Mouse (Mus musculus) hindbrain, embryonic 16.5 days (tissue): ENCODE results near the gene Ern2. TPM values are rescaled to one million over a fixed set of nuclear protein-coding genes. Genes with fewer than 3 reads are reported as not detected.

Experiments
- ATAC-seq: fragments of 200-750 bp; cut with Nextera tagmentation; 2 replicates; pipeline ENCODE4 v1.8.0; 2017; ENCODE audit warnings: moderate TSS enrichment, moderate library complexity
- H3K27ac ChIP-seq: fragments of 300-500 bp; sonication (generic); 2 replicates; pipeline ENCODE4 v1.5.1; 2014; ENCODE audit warnings: low read depth, mild to moderate bottlenecking, control low read depth, low read length, moderate library complexity
- H3K27me3 ChIP-seq: fragments of 300-500 bp; sonication (generic); replicated peaks from 2 replicates; pipeline ENCODE4 v1.6.1; 2014; ENCODE audit warnings: low read length; ENCODE audit not compliant: control insufficient read depth, insufficient read depth
- H3K36me3 ChIP-seq: fragments of 300-500 bp; sonication (generic); 2 replicates; pipeline ENCODE4 v1.6.1; 2014; ENCODE audit warnings: mild to moderate bottlenecking, low read length, moderate library complexity, mixed read lengths; ENCODE audit not compliant: control insufficient read depth, insufficient read depth
- H3K4me1 ChIP-seq: fragments of 300-500 bp; sonication (generic); 2 replicates; pipeline ENCODE4 v1.6.1; 2014; ENCODE audit warnings: low read depth, low read length; ENCODE audit not compliant: control insufficient read depth, insufficient read depth
- H3K4me2 ChIP-seq: fragments of 300-500 bp; sonication (generic); 2 replicates; pipeline ENCODE4 v1.6.1; 2014; ENCODE audit warnings: mild to moderate bottlenecking, low read length, control low read depth, moderate library complexity
- H3K4me3 ChIP-seq: fragments of 300-500 bp; sonication (generic); 2 replicates; pipeline ENCODE4 v1.5.1; 2014; ENCODE audit warnings: mild to moderate bottlenecking, low read length, control low read depth, moderate library complexity
- H3K9ac ChIP-seq: fragments of 300-500 bp; sonication (generic); 2 replicates; pipeline ENCODE4 v1.6.1; 2014; ENCODE audit warnings: low read depth, mild to moderate bottlenecking, control low read depth, low read length, moderate library complexity
- H3K9me3 ChIP-seq: fragments of 300-500 bp; sonication (generic); 2 replicates; pipeline ENCODE4 v1.6.1; 2014; ENCODE audit warnings: mild to moderate bottlenecking, low read length, moderate library complexity; ENCODE audit not compliant: control insufficient read depth
- WGBS: fragments of 180-500 bp; shearing (Covaris S2); extraction: QIAGEN DNeasy Blood & Tissue Kit; methylation state at CpG from one replicate; pipeline ENCODE4 v1.1.7; 2014; 5-methylcytosine and 5-hydroxymethylcytosine counted together
- polyA plus RNA-seq: library from polyadenylated mRNA; unstranded; fragments of >200 nt; fragmentation: Nextera tagmentation; extraction: Ambion mirVana; gene quantifications from 2 replicates; pipeline ENCODE4 v1.2.1, GENCODE M21; 2015

Gene Ern2
- 1.8 and 1.9 TPM in 2 replicates for polyA plus RNA-seq

- H3K4me3 ChIP-seq: peak within 1 kb of the TSS; percentile 24
- no peak for ATAC-seq
- no peaks in the 10 kb centered on the region for H3K9me3 ChIP-seq
- WGBS: 19% methylated on average over 16 of the region's 17 CpGs
- peak within 1 kb of the TSS; percentile 46 for H3K4me2 ChIP-seq
- peak within 1 kb of the TSS; percentile 27; the same call in 1 of the 2 replicates for H3K9ac ChIP-seq
- H3K27ac ChIP-seq: no peak within 1 kb of the TSS
- no peaks in the 10 kb centered on the region for H3K36me3 ChIP-seq
- no peaks in the 10 kb centered on the region for H3K27me3 ChIP-seq
- H3K4me1 ChIP-seq: no peaks in the 10 kb centered on the region
Observed at GRCm38 (mm10) chr7:122186043-122186442, at the start of gene Ern2. TSS of gene Ern2 (minus strand) at chr7:122186207.

DNA sequence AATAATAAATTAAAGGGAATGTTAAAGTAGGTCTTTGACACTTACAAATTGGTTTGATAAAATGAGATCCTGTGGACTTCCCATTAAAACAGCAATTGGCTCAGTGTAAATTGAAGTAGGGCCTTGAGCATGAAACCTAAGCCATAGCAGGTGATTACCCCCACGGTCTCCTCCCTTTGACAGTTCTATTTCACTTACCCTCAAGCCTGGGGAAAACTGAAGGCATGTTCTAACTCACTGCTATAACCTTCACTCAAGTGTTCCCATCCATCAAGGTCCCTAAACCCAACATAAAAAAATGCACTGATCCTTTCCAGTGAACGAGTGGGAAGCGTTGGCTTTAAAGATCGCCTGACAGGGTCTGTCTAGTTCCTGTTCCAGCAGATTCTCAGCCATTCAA lies 44.9 kb upstream of the Ern2 start:
- no peak overlapping the region for H3K4me3 ChIP-seq
- no peaks in the 10 kb centered on the region for H3K36me3 ChIP-seq
- no peak overlapping the region for H3K27ac ChIP-seq
- no peak overlapping the region for H3K9ac ChIP-seq
- no peaks in the 10 kb centered on the region for H3K27me3 ChIP-seq
- no peaks in the 10 kb centered on the region for H3K4me1 ChIP-seq
- ATAC-seq: no peak
- WGBS: 78% methylated on average over 4 of the region's 4 CpGs
- H3K9me3 ChIP-seq: no peaks in the 10 kb centered on the region
- no peak overlapping the region for H3K4me2 ChIP-seq

DNA sequence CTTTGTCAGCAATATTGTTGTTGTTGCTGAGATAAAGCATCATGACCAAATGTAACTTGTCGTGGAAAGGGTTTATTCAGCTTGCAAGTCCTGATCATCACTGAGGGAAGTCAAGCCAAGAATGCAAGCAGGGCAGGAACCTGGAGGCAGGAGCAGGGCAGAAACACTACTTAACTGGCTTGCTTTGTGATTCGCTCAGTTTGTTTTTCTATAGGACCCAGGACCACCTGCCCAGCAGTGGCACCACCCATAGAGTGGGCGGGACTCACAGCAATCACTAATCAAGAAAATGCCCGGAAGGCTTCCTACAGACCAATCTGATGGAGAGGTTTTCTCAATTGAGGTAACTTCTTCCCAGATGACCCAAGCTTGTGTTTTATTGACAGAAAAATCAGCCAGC lies 43.9 kb upstream of the Ern2 start:
- Histone ChIP-seq H3K9me3 (no peaks in the 10 kb centered on the region), H3K36me3 (no peaks in the 10 kb centered on the region), H3K4me2 (no peak overlapping the region), H3K4me3 (no peak overlapping the region), H3K27ac (no peak overlapping the region), H3K27me3 (no peaks in the 10 kb centered on the region), H3K4me1 (no peaks in the 10 kb centered on the region), H3K9ac (no peak overlapping the region)
- no peak for ATAC-seq
- WGBS: 73% methylated on average over 4 of the region's 4 CpGs

- Histone ChIP-seq H3K4me1 (no peaks in the 10 kb centered on the region), H3K36me3 (no peaks in the 10 kb centered on the region), H3K9me3 (no peaks in the 10 kb centered on the region), H3K4me3 (no peak overlapping the region), H3K4me2 (no peak overlapping the region), H3K9ac (no peak overlapping the region), H3K27me3 (no peaks in the 10 kb centered on the region), H3K27ac (no peak overlapping the region)
- WGBS: 48% methylated on average over 3 of the region's 3 CpGs
- no peak for ATAC-seq
Observed at GRCm38 (mm10) chr7:122229306-122229705, 43.3 kb upstream of the Ern2 start.

DNA sequence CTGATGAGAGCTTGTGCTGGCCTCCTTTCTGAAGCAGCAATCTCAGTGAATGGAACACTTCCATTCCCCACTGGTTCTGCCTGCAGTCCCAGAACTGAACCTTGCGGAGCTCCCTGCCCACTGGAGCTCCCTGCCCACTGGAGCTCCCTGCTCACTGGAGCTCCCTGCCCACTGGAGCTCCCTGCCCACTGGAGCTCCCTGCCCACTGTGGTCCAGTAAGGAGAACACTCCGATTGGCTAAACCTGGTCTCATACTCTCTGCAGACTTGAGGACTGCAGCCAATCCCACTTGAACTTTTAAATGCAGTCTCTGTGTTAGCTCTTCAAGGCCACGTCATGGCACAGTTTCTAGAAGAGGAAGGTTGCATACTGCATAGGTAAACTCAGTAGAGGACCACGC lies 40.7 kb upstream of the Ern2 start:
- 88% methylated on average over 4 of the region's 4 CpGs for WGBS
- H3K36me3 ChIP-seq: no peaks in the 10 kb centered on the region
- no peak for ATAC-seq

DNA sequence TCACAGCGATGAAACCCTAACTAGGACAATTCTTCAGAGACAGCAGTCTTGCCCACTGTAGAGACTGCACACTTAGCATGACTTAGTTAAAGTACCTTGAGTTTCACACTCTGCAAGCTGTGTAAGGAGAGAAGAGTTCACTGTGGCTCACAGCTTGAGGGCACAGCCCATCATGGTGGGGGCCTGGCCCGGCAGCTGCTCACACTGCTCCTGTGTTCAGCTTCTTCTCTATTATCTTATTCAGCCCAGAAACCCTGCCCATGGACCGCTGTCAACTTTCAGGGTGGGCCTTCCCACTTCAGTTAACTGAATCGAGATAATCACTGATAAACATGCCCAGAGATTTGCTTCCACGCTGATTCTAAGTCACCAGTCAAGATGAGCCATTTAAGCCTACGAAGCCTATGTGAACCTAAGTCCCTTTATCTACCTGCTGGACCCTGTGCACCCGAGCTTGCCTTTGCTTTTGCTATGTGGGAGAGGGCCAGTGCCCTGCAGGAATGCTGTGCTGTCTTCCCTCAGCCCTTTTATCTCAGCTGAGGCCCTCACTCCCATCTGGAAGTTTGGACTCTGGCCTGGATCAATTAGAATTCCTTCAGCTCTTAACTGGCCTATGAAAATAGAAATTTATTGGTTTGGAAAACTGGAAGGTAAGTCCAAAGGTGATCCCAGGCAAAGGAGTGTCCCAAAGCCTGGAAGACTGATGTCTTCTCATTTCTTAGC lies 40.2 kb upstream of the Ern2 start:
- Histone ChIP-seq H3K9ac (no peak overlapping the region), H3K9me3 (no peaks in the 10 kb centered on the region), H3K27ac (no peak overlapping the region), H3K4me3 (no peak overlapping the region), H3K27me3 (no peaks in the 10 kb centered on the region), H3K4me2 (no peak overlapping the region), H3K36me3 (no peaks in the 10 kb centered on the region), H3K4me1 (no peaks in the 10 kb centered on the region)
- ATAC-seq: no peak
- WGBS: 74% methylated on average over 7 of the region's 7 CpGs

More for the DNA sequence above, 40.7 kb upstream of the Ern2 start:
- Histone ChIP-seq H3K9ac (no peak overlapping the region), H3K27ac (no peak overlapping the region), H3K9me3 (no peaks in the 10 kb centered on the region), H3K4me3 (no peak overlapping the region), H3K4me2 (no peak overlapping the region), H3K4me1 (no peaks in the 10 kb centered on the region), H3K27me3 (no peaks in the 10 kb centered on the region)

DNA sequence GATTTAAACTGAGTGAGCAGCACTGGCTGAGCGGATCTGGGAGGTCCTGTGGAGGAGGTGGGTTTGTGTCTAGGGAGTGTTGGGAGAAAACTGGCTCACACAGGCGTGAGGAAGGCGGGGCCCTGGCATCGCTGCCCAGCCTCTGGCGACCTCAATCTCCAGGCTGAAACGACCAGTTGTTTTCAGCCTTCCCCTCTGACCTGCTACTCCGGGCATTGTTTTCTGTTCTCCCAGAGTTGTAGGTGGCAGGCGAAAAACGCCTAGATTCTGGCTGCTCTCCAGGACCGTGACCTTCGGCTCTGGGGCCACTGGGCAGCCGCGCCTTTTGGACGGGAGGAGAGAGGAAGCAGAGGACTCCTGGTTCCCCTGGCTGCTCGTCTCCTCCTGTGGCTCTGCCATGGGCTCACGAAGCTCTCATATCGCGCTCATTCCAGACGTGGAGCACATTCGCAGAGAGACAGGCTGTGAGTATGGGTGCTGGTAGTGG lies 33.4 kb upstream of the Ern2 start, which contains the start of gene Chp2:
Gene Chp2 (plus strand): TSS at position 182 of the 487 bp plus-strand sequence.
- no peaks in the 10 kb centered on the region for H3K9me3 ChIP-seq
- no peaks in the 10 kb centered on the region for H3K4me1 ChIP-seq
- peak within 1 kb of the TSS; percentile 23 for H3K4me3 ChIP-seq
- no peaks in the 10 kb centered on the region for H3K36me3 ChIP-seq
- WGBS: 37% methylated on average over 20 of the region's 20 CpGs
- no peak for ATAC-seq
- H3K27me3 ChIP-seq: no peaks in the 10 kb centered on the region
- no peak within 1 kb of the TSS for H3K27ac ChIP-seq
- peak within 1 kb of the TSS; percentile 52 for H3K4me2 ChIP-seq
- H3K9ac ChIP-seq: peak within 1 kb of the TSS; percentile 39; the same call in 1 of the 2 replicates

GRCm38 (mm10) chr7:122208276-122209021 lies 22.4 kb upstream of the Ern2 start:
- no peak overlapping the region for H3K4me3 ChIP-seq
- H3K27ac ChIP-seq: no peak overlapping the region
- no peaks in the 10 kb centered on the region for H3K27me3 ChIP-seq
- ATAC-seq: no peak
- H3K9ac ChIP-seq: no peak overlapping the region
- 62% methylated on average over 7 of the region's 7 CpGs for WGBS
- no peak overlapping the region for H3K4me2 ChIP-seq
- H3K9me3 ChIP-seq: no peaks in the 10 kb centered on the region
- H3K36me3 ChIP-seq: no peaks in the 10 kb centered on the region
- no peaks in the 10 kb centered on the region for H3K4me1 ChIP-seq

- no peaks in the 10 kb centered on the region for H3K27me3 ChIP-seq
- ATAC-seq: no peak
- 90% methylated on average over 2 of the region's 2 CpGs for WGBS
- no peak overlapping the region for H3K9ac ChIP-seq
- H3K4me3 ChIP-seq: no peak overlapping the region
- H3K4me2 ChIP-seq: no peak overlapping the region
- no peak overlapping the region for H3K27ac ChIP-seq
- no peaks in the 10 kb centered on the region for H3K9me3 ChIP-seq
- no peaks in the 10 kb centered on the region for H3K36me3 ChIP-seq
- no peaks in the 10 kb centered on the region for H3K4me1 ChIP-seq
Observed at GRCm38 (mm10) chr7:122206121-122206520, 20.1 kb upstream of the Ern2 start.
